Mouse (Mus musculus) left cerebral cortex, postnatal 4 days (tissue): ENCODE measurements at regions not wholly inside any gene's neighbourhood (a gene's known extent, or its start where the extent isn't known, plus 50 kb on each side); places are given as distances from the start of the nearest gene placed in this dataset.

ENCODE experiments used
- DNase-seq: peaks from one replicate; pipeline ENCODE4 v3.0.0-alpha.2; 2022
- intact Hi-C: fragments of 180-260 bp; cut with DNase I; formaldehyde crosslinking; loops from one replicate; pipeline ENCODE4 v1.15.1; 2025

- intact Hi-C loops: no loop called here
- DNase-seq: no peak
Measured at GRCm38 (mm10) chr1:45575131-45575530, 72.0 kb upstream of the Col5a2 start.

DNA sequence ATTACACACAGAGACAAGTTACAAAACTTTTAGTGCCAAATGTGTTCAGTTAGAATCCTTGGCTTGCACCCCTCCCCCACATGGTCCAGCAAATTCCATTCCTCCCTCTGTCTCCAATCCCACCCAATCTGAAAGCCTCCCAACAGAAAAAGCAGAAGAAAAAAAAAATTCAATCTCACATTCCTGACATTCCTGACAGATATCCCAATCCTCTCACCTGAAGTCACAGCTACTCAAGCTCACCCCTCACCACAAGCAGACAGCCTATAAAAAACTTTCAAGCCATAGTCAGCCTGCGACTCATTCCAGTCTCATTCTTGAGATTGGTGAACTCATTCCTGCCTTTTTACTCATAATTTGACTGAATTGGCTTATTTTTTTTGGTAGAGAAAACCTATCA is 77.4 kb upstream of the Col5a2 start:
- DNase-seq: no peak
- intact Hi-C loops: no loop called here

GRCm38 (mm10) chr1:45587351-45588025 is 84.4 kb upstream of the Col5a2 start:
- DNase-seq: no peak

DNA sequence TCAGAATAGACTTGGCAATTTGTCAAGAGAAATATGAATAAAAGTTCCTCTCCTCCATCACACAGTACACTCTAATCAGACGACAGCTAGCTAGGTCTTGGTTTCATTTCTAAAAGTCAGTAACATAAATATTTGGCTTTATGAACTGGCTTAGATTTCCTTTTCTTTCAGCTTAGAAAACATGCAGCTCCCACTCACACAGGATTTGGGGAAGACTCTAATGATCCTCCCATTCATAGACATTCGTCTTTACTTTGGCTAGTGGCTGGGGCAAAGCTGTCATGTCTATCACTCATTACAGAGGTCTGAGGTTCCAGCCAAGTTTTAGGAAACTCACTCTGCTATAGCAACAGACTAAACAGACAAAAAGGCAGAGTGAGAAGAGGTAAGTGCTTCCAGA is 94.2 kb upstream of the Col5a2 start:
- intact Hi-C loops: no loop called here

More at GRCm38 (mm10) chr1:45587351-45588025, 84.4 kb upstream of the Col5a2 start:
- intact Hi-C loops: no loop called here

DNA sequence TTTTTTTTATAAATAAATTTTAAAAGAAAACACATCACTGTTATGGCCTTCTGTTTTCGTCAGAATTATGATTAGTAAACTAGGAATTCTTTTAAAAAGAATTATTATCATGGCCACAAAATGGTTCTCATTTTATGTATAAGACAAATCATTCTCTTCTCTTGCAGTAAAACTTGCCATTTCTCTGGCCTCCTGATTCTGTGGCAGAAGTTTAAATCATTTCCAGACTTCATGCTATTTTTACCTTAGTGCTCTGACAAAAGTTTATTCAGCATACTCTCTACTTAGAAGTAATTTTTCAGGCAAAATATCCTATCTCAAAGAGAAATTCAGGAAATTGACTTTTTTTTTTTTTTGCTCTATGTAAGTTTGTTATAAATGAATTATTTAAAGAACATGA is 96.3 kb upstream of the Col5a2 start:
- intact Hi-C loops: no loop called here
- DNase-seq: no peak

More for the DNA sequence above, 94.2 kb upstream of the Col5a2 start:
- no peak for DNase-seq

DNA sequence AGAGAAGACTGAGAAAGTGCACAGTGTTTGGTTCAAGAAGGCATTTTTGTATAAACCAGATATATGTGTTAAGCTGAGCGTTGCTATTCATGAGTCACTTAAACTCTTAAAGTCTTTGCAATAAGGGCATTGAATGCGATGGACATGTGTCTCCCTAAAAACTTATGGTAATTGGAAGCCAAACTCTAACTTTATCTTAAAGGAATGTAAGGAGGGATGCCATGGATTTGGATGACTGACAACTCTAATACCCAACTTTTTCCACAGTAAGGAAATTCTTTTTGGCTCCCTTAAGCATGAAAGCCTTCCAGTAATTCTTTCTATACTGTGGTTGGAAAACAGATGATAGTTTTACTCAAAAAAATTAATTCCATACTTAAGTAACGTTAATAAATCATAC is 96.9 kb upstream of the Col5a2 start:
- no peak for DNase-seq
- intact Hi-C loops: no loop called here

- intact Hi-C loops: no loop called here
- DNase-seq: no peak
Measured at GRCm38 (mm10) chr1:45605571-45605970, 102.5 kb upstream of the Col5a2 start.

- no peak for DNase-seq
Measured at GRCm38 (mm10) chr1:45608316-45608715, 105.2 kb upstream of the Col5a2 start.

GRCm38 (mm10) chr1:45619008-45619407 is 115.9 kb upstream of the Col5a2 start:
- no peak for DNase-seq
- intact Hi-C loops: no loop called here

More at GRCm38 (mm10) chr1:45608316-45608715, 105.2 kb upstream of the Col5a2 start:
- intact Hi-C loops: no loop called here

DNA sequence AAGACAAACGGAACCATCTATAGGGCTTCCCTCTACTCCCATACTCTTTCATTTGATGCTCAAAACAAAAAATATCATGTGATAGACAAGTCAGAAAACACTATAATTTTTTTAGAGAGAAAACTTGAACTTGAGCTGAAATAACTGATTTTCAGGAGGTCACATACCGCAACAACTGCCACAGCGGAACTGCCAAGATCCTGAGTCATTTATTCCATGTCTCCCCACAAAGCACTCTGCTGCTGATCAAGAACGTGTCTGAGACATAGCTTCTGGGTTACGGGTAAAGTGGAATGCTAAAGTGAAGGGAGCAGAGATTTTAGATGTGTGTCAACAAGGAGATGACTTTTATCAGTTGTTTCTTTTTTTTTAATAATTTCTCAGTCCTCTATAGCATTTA is 122.8 kb upstream of the Col5a2 start:
- DNase-seq: no peak
- intact Hi-C loops: loop anchor here (10.0 kb wide), 1 partner anchor 191 kb away; no protein-coding TSS in a partner anchor

GRCm38 (mm10) chr1:45626733-45627132 is 123.7 kb upstream of the Col5a2 start:
- intact Hi-C loops: loop anchor here (10.0 kb wide), 1 partner anchor 192 kb away; no protein-coding TSS in a partner anchor
- DNase-seq: no peak

DNA sequence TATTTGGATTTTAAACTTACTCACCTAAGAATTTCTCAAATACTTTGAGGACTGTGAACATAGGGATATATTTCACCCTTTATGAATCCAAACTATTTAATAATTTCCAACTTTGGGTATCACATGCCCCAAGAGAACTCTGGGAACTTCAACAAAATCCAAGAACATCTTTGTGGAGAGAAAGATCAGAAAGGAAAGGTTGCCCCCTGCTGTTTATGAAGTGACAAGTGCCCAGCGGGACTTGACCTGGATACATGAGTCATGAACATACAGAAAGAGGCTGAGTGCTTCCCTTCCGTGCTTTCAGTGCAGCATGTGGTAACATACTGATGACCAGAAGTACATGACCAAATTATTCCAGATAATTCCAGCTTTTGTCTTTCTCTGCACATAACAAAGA is 124.8 kb upstream of the Col5a2 start:
- intact Hi-C loops: loop anchor here (10.0 kb wide), 1 partner anchor 193 kb away; no protein-coding TSS in a partner anchor
- DNase-seq: no peak

GRCm38 (mm10) chr1:45647301-45647700 is 144.2 kb upstream of the Col5a2 start:
- intact Hi-C loops: no loop called here
- no peak for DNase-seq

- intact Hi-C loops: no loop called here
- no peak for DNase-seq
Measured at GRCm38 (mm10) chr1:45653248-45653647, 141.7 kb upstream of the Wdr75 start.

- intact Hi-C loops: no loop called here
- no peak for DNase-seq
Measured at GRCm38 (mm10) chr1:45663882-45664520, 131.0 kb upstream of the Wdr75 start.

- intact Hi-C loops: loop anchor here (10.0 kb wide), 1 partner anchor 928 kb away; no protein-coding TSS in a partner anchor
- peak; percentile 45 for DNase-seq
Measured at GRCm38 (mm10) chr1:45672443-45673156, 122.4 kb upstream of the Wdr75 start.

DNA sequence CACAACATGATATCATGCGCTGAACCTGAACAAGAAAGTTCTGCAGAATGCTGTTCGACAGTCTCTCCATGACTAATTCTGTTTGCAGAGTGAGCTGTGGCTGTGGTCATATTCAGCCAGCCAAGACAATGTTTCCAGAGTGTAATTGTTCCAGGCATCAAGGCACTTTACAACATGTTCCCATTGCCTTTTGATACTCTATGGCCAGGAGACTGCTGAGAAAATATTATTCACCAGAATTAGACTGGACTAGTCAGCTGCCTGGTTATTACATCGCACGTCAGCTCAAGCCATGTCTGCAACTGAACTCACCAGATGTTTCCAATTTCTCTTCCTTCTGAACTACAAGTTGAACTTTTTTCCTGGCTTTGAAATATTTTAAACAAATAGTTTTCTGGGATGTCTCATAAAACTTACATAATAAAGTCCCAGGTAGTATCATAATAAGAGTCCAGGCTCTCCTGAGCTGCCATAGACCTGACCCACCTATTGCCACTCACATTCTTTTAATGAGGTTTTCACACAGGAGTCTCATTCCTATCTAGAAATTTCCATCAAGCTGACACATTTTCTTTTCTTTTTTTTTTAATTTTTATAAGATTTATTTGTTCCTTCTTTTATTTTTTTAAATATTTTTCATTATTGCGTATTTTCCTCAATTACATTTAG is 119.1 kb upstream of the Wdr75 start:
- intact Hi-C loops: loop anchor here (10.0 kb wide), 1 partner anchor 931 kb away; no protein-coding TSS in a partner anchor

DNA sequence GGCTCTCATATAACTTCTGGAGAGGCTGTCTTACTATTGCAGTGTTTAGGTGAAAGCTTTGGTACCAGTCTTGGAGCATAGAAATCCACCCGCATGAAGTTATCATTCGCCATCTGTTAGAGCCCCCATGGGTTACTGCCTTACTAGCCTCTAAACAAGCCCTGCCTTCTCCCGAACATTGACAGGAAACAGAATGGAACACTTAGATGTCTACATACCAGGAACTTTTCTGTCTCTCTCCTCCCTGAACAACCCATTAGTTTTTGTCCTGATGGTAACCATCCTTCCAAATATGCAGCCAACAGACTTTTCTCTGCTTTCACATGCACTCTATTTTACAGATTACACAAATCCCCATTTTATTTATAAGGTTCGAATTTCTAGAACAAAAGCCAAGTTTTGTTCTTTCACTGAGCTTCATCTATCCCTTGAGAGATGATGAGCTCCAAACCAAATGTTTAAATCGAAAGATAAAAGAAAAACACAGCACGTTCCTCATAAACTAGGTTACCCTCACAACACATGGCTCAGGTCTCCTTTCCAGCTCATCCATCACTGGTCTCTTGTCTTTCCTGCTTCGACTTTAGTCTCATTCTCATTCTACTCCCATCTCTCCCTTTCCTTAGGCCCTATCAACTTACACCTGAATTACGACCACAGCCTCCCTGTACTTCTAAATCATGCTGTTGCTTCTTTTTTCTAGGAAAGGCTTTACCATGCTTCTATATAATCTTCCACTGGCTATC is 114.8 kb upstream of the Wdr75 start:
- intact Hi-C loops: loop anchor here (10.0 kb wide), 1 partner anchor 935 kb away; no protein-coding TSS in a partner anchor
- DNase-seq: no peak

More for the DNA sequence above, 119.1 kb upstream of the Wdr75 start:
- no peak for DNase-seq

- intact Hi-C loops: no loop called here
- no peak for DNase-seq
Measured at GRCm38 (mm10) chr1:45700893-45701292, 94.1 kb upstream of the Wdr75 start.

DNA sequence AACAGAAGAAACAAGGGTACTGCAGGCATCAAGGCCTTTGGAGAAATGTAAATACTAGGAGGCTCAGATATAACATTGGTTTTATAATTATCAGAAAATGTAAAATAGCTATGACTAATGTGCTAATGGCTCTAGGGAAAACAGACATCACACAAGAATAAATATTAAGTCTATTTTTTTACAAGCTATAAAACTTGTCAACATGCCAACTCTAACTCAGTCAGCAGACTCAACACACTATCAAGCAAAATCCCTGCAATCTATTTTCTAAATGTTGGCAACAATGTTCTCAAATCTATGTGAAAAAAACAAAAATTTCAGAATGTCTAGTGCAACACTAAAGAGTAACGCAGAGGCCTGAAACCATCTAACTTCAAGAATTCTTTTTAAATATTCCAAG is 93.5 kb upstream of the Wdr75 start:
- DNase-seq: no peak
- intact Hi-C loops: no loop called here
